Comparison of ENCODE assay signal across 19 mouse cellular contexts in the genomic region with DNA sequence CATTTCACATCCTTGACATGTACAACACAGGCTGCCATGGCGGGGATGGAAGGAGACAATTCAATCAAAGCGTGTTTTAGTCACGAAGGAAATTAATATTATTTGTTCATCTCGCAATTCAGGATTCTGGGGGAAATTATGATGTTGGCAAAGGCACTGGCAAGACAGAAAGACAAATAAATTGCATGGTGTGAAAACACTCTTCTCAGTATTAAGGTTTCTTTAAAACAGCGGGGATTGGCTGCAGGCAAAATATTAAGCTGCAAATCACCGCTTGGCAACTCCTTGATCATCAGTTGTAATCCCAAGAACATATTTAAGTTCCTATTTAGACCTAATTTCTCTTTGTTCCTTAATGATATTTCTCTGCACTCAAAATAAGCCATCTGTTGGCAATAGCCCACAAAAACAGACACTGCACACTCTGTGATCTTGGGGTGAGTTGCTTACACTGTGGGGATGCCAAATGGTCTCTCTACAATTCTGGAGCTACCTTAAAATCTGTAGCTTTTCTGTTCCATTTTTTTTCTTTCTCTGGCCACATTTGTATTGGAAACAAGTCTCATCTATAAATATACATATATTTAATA.
DNase-seq lines count a peak whose midpoint lies in the region; ATAC-seq lines count a peak whose summit lies in the region.
"Had no signal": no experiment of that assay in that cellular context is flagged by ENCODE, and none has a peak within 500 bp of the region (broad histone marks: within the 10 kb centered on the region; RNA-seq: fewer than 3 reads in every experiment).

No protein-coding gene starts in this region.

- no peak overlapping the region for H3K9ac ChIP-seq in forebrain, embryonic 14.5 days (ENCODE audit: low read length)
- H3K9ac ChIP-seq: embryonic facial prominence, embryonic 13.5 days; heart, embryonic 12.5 days had no signal

- no peak for ATAC-seq in forebrain, embryonic 14.5 days
- ATAC-seq: activated CD4-positive, CD25-positive, alpha-beta regulatory T cell, adult 4 months; hindbrain, embryonic 16.5 days; inflammation-experienced regulatory T-cells, adult 6 months; Patski had no signal

- H3K4me2 ChIP-seq in forebrain, embryonic 14.5 days (ENCODE audit: low read length), result no peak overlapping the region
- H3K4me2 ChIP-seq: embryonic facial prominence, embryonic 13.5 days; heart, embryonic 12.5 days had no signal

- no peaks in the 10 kb centered on the region for H3K27me3 ChIP-seq in forebrain, embryonic 14.5 days (replicated peaks; ENCODE audit: control insufficient read depth, insufficient read depth, low read length)
- H3K27me3 ChIP-seq in forebrain, embryonic 10.5 days (ENCODE audit: poor library complexity, severe bottlenecking), result no peaks in the 10 kb centered on the region
- H3K27me3 ChIP-seq: CH12.LX; embryonic facial prominence, embryonic 13.5 days; heart, embryonic 12.5 days; Patski had no signal

- no peaks in the 10 kb centered on the region for H3K9me3 ChIP-seq in forebrain, embryonic 14.5 days (replicated peaks; ENCODE audit: control insufficient read depth, low read length)
- no peaks in the 10 kb centered on the region for H3K9me3 ChIP-seq in forebrain, embryonic 10.5 days
- H3K9me3 ChIP-seq: embryonic facial prominence, embryonic 13.5 days; heart, embryonic 12.5 days; hindbrain, embryonic 10.5 days had no signal

- WGBS in forebrain, embryonic 14.5 days, result 68% methylated on average over 6 of the region's 6 CpGs
- WGBS in forebrain, embryonic 10.5 days, result 89% methylated on average over 6 of the region's 6 CpGs

- no peak overlapping the region for H3K27ac ChIP-seq in forebrain, embryonic 14.5 days (ENCODE audit: low read depth, low read length)
- no peak overlapping the region for H3K27ac ChIP-seq in forebrain, embryonic 10.5 days
- H3K27ac ChIP-seq: embryonic facial prominence, embryonic 13.5 days; gastrocnemius, adult 2 months; hindbrain, embryonic 10.5 days had no signal

- no peaks in the 10 kb centered on the region for H3K4me1 ChIP-seq in forebrain, embryonic 14.5 days (ENCODE audit: control insufficient read depth, insufficient read depth, low read length)
- peaks cover 12% of the 10 kb centered on the region; the same call in 1 of the 2 replicates for H3K4me1 ChIP-seq in forebrain, embryonic 10.5 days
- H3K4me1 ChIP-seq: embryonic facial prominence, embryonic 13.5 days; heart, embryonic 12.5 days; hindbrain, embryonic 10.5 days had no signal

- H3K4me3 ChIP-seq in forebrain, embryonic 14.5 days (ENCODE audit: low read depth, low read length), result no peak overlapping the region
- no peak overlapping the region for H3K4me3 ChIP-seq in forebrain, embryonic 10.5 days
- H3K4me3 ChIP-seq: embryonic facial prominence, embryonic 13.5 days; gastrocnemius, adult 2 months; heart, embryonic 12.5 days; hindbrain, embryonic 10.5 days had no signal

- H3K36me3 ChIP-seq in forebrain, embryonic 14.5 days (ENCODE audit: control insufficient read depth, insufficient read depth, low read length), result no peaks in the 10 kb centered on the region
- H3K36me3 ChIP-seq in forebrain, embryonic 10.5 days (replicated peaks), result no peaks in the 10 kb centered on the region
- H3K36me3 ChIP-seq: embryonic facial prominence, embryonic 13.5 days; heart, embryonic 12.5 days; hindbrain, embryonic 10.5 days had no signal

- DNase-seq in cerebellum, adult 18-20 months, result peak; percentile 27 to 43
- no peak for DNase-seq in cerebellum, postnatal 36 days
- peak; percentile 37 for DNase-seq in forebrain, embryonic 14.5 days (ENCODE audit: low spot score)
- no peak for DNase-seq in forebrain, embryonic 10.5 days (ENCODE audit: extremely low spot score, low spot score)
- peak; percentile 79 for DNase-seq in brain, adult 2 months (ENCODE audit: low read depth, low spot score)
- peak; percentile 52 for DNase-seq in cerebellum, adult 9-11 months
- DNase-seq: adrenal gland, postnatal 14 days; gastrocnemius, adult 2 months; gastrocnemius, postnatal 25 days; kidney, adult 11 months; kidney, adult 9 months had no signal

Comparison
In these comparisons a context has a peak if more than half of its experiments do, and no peak if none do; other contexts are left out.
1. DNase-seq: peak in cerebellum, adult 18-20 months (2 of 2), forebrain, embryonic 14.5 days (single experiment), brain, adult 2 months (single experiment) and cerebellum, adult 9-11 months (single experiment); none in cerebellum, postnatal 36 days (0 of 2) and forebrain, embryonic 10.5 days (single experiment).